Mouse (Mus musculus) neutrophil, adult 65 days (primary cell): ENCODE measurements around the gene Prox1. TPM values are rescaled to one million over a fixed set of nuclear protein-coding genes. Genes with fewer than 3 reads are reported as not detected.

Experiments
- total RNA-seq: library from RNA; stranded (reverse); gene quantifications from 2 replicates; pipeline ENCODE4 v1.2.4, GENCODE M21; 2023

Prox1 gene
- not detected in 2 replicates for total RNA-seq

DNA sequence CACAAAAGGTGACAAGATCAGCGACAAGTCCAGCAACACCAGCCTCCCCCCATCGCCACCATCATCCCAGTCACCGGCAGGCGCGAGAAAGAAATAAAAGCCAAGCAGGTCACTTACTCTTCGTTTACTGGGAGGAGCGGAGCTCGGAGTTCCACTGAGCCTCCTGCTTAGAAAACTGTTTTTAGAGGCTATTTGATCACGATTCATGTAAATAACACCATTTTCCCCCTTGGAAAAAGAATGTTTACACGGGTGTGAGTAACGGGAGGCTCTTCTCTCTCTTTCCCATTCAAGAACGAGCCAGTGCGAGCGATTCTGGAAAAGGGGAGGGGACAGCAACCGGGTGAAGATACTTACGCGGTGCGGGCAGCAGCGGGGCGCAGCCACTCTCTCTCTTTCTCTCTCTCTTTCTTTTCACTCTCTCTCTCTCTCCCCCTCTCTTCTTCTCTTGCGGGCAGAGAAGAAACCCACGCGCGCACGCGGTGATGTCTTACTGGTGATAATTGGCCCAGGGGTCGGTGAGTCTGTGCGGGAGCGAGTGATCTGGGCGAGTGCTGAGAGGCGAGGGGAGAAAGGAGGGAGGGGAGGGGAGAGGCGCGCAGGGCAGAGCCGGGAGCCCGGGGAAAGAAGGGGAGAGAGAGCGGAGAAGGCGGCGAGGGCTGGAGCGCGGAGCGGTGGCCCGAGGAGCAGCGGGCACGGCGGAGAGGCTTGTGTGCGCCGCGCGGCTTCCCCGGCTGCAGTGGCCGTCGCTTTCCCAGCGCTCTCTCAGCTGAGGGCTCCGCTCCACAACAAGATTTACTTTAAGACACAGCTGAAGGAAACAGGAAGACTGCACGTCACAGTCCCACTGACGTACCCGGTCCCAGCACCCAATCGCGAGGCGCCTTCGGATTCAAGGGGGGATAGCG lies at the start of gene Prox1:
TSS of gene Prox1 (minus strand) at position 804 of the 908 bp plus-strand sequence.

Other genes starting within 250 kb of the Prox1 start
- 3.6 and 5.4 TPM in 2 replicates for gene Smyd2, start 248.4 kb downstream of the Prox1 start, total RNA-seq